Mouse (Mus musculus): ENCODE results near the gene Col23a1.
"Not testable (repeated sequence)": the region's sequence is repeated elsewhere in the genome, so short reads cannot be mapped to it uniquely, and the experiment has no call there.

Col23a1 gene

GRCm38 (mm10) chr11:51587059-51587458 is 297.3 kb downstream of the Col23a1 start:
- DNase-seq (ENCODE audit: low spot score in 2 of 2) = no peak

GRCm38 (mm10) chr11:51588833-51589232 is 299.1 kb downstream of the Col23a1 start:
- no peak for DNase-seq (ENCODE audit: low spot score in 2 of 2)

- DNase-seq (ENCODE audit: low spot score in 2 of 2) = no peak
These were observed 300.3 kb downstream of the Col23a1 start for GRCm38 (mm10) chr11:51590002-51590401.

GRCm38 (mm10) chr11:51591168-51591567 is 301.4 kb downstream of the Col23a1 start:
- DNase-seq (ENCODE audit: low spot score in 2 of 2) = no peak

GRCm38 (mm10) chr11:51591915-51592314 is 302.2 kb downstream of the Col23a1 start:
- no peak for DNase-seq (ENCODE audit: low spot score in 2 of 2)

- DNase-seq (ENCODE audit: low spot score in 2 of 2) = no peak
These were observed 303.6 kb downstream of the Col23a1 start for GRCm38 (mm10) chr11:51593368-51593767.

- no peak for DNase-seq (ENCODE audit: low spot score in 2 of 2)
These were observed 304.1 kb downstream of the Col23a1 start for GRCm38 (mm10) chr11:51593849-51594248.

- DNase-seq (ENCODE audit: low spot score in 2 of 2) = no peak
These were observed 305.1 kb downstream of the Col23a1 start for GRCm38 (mm10) chr11:51594715-51595350.

GRCm38 (mm10) chr11:51595459-51596083 is 305.9 kb downstream of the Col23a1 start:
- DNase-seq (ENCODE audit: low spot score in 2 of 2) = no peak

- DNase-seq (ENCODE audit: low spot score in 2 of 2) = no peak
These were observed 307.8 kb downstream of the Col23a1 start for GRCm38 (mm10) chr11:51597553-51597952.

- DNase-seq (ENCODE audit: low spot score in 2 of 2) = no peak
These were observed 312.5 kb downstream of the Col23a1 start for GRCm38 (mm10) chr11:51602253-51602652.

GRCm38 (mm10) chr11:51605602-51606446 is 316.1 kb downstream of the Col23a1 start:
- DNase-seq (ENCODE audit: low spot score in 2 of 2) = peak; percentile 63 to 73

- peak; percentile 96 to 97 for DNase-seq (ENCODE audit: low spot score in 2 of 2)
These were observed 316.9 kb downstream of the Col23a1 start, which contains the start of gene Hnrnpab for GRCm38 (mm10) chr11:51606447-51607095. TSS of gene Hnrnpab (minus strand) at chr11:51606847.

GRCm38 (mm10) chr11:51607096-51607738 is 317.5 kb downstream of the Col23a1 start:
- DNase-seq (ENCODE audit: low spot score in 2 of 2) = no peak

GRCm38 (mm10) chr11:51609266-51609909 is 319.7 kb downstream of the Col23a1 start:
- DNase-seq (ENCODE audit: low spot score in 2 of 2) = no peak

- not testable (repeated sequence) for DNase-seq (ENCODE audit: low spot score in 2 of 2)
These were observed 320.2 kb downstream of the Col23a1 start for GRCm38 (mm10) chr11:51609940-51610339.

- DNase-seq (ENCODE audit: low spot score in 2 of 2) = no peak
These were observed 324.5 kb downstream of the Col23a1 start for GRCm38 (mm10) chr11:51614256-51614655.

- no peak for DNase-seq (ENCODE audit: low spot score in 2 of 2)
These were observed 325.4 kb downstream of the Col23a1 start for GRCm38 (mm10) chr11:51615129-51615528.

- no peak for DNase-seq (ENCODE audit: low spot score in 2 of 2)
These were observed 325.9 kb downstream of the Col23a1 start for GRCm38 (mm10) chr11:51615601-51616000.

GRCm38 (mm10) chr11:51616113-51616512 is 326.4 kb downstream of the Col23a1 start:
- DNase-seq (ENCODE audit: low spot score in 2 of 2) = not testable (repeated sequence)

- DNase-seq (ENCODE audit: low spot score in 2 of 2) = peak in 1 of 2 experiments; percentile 44
These were observed 328.0 kb downstream of the Col23a1 start for GRCm38 (mm10) chr11:51617693-51618092.

All from right cerebral cortex, postnatal 36 days (tissue).